Mouse (Mus musculus): ENCODE data around the gene Mrps18c. TPM values are rescaled to one million over a fixed set of nuclear protein-coding genes. Genes with fewer than 3 reads are reported as not detected.

Mrps18c gene
- polyA plus RNA-seq, 1 experiment from 2014 or later, result 134 TPM

DNA sequence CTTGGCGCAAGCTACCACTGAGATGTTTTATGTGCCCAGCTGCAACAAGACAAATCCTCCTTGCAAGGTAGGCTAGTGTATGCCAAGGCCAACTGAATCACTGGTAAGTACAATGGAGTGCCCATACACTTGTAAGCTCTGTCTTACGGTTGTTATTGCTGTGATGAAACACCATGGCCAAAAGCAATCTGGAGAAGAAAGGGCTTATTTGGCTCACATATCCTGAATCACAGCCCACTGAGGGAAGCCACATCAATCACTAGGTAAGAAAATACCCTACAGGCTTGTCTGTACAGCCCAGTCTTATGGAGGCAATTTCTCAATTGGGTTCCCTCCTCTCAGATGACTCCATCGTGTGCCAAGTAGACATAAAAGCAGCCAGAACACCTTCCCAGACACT, 30.3 kb downstream of the Mrps18c start:
- no peak overlapping the region for H3K27ac ChIP-seq
- no peaks in the 10 kb centered on the region for H3K9me3 ChIP-seq (replicated peaks)
- H3K36me3 ChIP-seq, result no peaks in the 10 kb centered on the region
- no peak overlapping the region for H3K9ac ChIP-seq
- H3K4me2 ChIP-seq, result no peak overlapping the region
- no peaks in the 10 kb centered on the region for H3K27me3 ChIP-seq
- no peaks in the 10 kb centered on the region for H3K4me1 ChIP-seq (replicated peaks)
- 76% methylated on average over 3 of the region's 3 CpGs for WGBS
- no peak for ATAC-seq (replicated peaks; ENCODE audit: insufficient number of reproducible peaks, insufficient read depth, low FRiP score, low read depth)
- no peak overlapping the region for H3K4me3 ChIP-seq

DNA sequence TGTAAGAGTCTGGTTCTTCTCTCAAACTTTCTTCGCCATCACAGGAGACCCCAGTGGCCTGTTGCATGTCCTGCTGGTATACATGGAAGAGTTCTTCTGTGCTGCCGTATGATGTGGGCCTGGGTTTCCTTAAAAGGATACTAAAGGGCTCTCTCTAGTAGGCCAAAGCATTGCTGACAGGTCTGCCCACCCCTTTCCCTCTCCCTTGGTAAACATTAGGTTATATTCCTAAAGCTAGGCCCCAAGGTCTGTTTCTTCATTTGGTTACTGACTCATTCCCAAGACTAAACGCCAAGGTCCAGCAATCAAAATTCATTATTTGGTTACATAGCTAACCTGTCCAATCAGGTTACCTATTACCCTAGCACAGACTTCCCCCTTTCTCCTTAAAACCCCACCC, 34.3 kb downstream of the Mrps18c start:
- H3K27ac ChIP-seq, result no peak overlapping the region
- no peaks in the 10 kb centered on the region for H3K36me3 ChIP-seq
- ATAC-seq (replicated peaks; ENCODE audit: insufficient number of reproducible peaks, insufficient read depth, low FRiP score, low read depth), result no peak
- no peak overlapping the region for H3K9ac ChIP-seq
- no peaks in the 10 kb centered on the region for H3K27me3 ChIP-seq
- no peak overlapping the region for H3K4me2 ChIP-seq
- WGBS, result 80% methylated on average over 3 of the region's 3 CpGs
- H3K4me3 ChIP-seq, result no peak overlapping the region
- H3K4me1 ChIP-seq (replicated peaks), result peaks cover 17% of the 10 kb centered on the region
- H3K9me3 ChIP-seq (replicated peaks), result no peaks in the 10 kb centered on the region

DNA sequence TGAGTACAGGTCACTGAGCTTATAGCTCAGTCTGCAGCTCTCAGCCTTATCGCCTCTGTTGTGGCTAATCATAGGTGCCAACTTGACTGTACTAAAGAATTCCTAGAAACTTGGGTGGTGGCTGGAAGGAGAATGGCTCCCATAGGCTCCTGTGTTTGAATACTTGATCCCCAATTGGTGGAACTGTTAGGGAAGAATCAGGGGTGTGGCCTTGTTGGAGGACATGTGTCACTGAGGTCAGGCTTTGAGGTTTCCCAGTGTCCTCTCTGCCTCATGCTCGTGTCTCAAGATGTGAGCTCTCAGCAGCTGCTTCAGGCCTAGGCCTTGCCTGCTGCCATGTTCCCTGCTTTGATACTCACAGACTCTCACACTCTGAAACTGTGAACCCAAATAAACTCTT, 35.4 kb downstream of the Mrps18c start:
- H3K9me3 ChIP-seq (replicated peaks), result no peaks in the 10 kb centered on the region
- 81% methylated on average over 2 of the region's 2 CpGs for WGBS
- H3K4me3 ChIP-seq, result no peak overlapping the region
- H3K9ac ChIP-seq, result no peak overlapping the region
- H3K27me3 ChIP-seq, result no peaks in the 10 kb centered on the region
- H3K27ac ChIP-seq, result no peak overlapping the region
- H3K4me1 ChIP-seq (replicated peaks), result peaks cover 23% of the 10 kb centered on the region
- no peak for ATAC-seq (replicated peaks; ENCODE audit: insufficient number of reproducible peaks, insufficient read depth, low FRiP score, low read depth)
- no peak overlapping the region for H3K4me2 ChIP-seq
- H3K36me3 ChIP-seq, result no peaks in the 10 kb centered on the region

GRCm38 (mm10) chr5:100835862-100836538, 37.6 kb downstream of the Mrps18c start:
- Histone ChIP-seq H3K27ac (peak overlapping the region; percentile 81), H3K9me3 (replicated peaks) (no peaks in the 10 kb centered on the region), H3K4me3 (no peak overlapping the region), H3K4me2 (peak overlapping the region; percentile 23), H3K4me1 (replicated peaks) (peaks cover 23% of the 10 kb centered on the region), H3K36me3 (no peaks in the 10 kb centered on the region), H3K27me3 (no peaks in the 10 kb centered on the region), H3K9ac (no peak overlapping the region)
- ATAC-seq (replicated peaks; ENCODE audit: insufficient number of reproducible peaks, insufficient read depth, low FRiP score, low read depth), result no peak
- WGBS, result 24% methylated on average over 9 of the region's 9 CpGs

DNA sequence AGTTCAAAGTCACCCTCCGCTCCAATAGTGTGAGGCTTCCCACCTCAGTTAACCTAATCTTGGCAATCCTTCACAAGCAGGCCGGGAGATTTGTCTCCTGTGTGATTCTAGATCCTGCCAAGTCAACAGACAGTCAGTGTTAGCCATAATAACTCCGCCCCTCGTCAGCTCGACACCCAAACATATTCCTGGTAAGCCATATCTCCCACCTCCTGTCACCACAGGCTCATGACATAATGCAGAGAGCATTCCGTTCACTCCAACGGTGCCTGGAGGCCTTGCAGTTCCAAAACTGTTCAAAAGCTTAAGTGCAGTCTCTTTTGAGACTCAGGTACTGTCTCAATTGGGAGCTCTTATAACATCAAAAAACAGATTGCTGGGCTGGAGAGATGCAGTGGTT, 39.5 kb downstream of the Mrps18c start:
- H3K4me2 ChIP-seq, result no peak overlapping the region
- 22% methylated on average over 7 of the region's 7 CpGs for WGBS
- H3K9me3 ChIP-seq (replicated peaks), result no peaks in the 10 kb centered on the region; the same call in 1 of the 2 replicates
- peak; percentile 94 for ATAC-seq (replicated peaks; ENCODE audit: insufficient number of reproducible peaks, insufficient read depth, low FRiP score, low read depth)
- peaks cover 26% of the 10 kb centered on the region for H3K4me1 ChIP-seq (replicated peaks)
- no peak overlapping the region for H3K9ac ChIP-seq
- no peaks in the 10 kb centered on the region for H3K27me3 ChIP-seq
- H3K36me3 ChIP-seq, result no peaks in the 10 kb centered on the region; the same call in 1 of the 2 replicates
- H3K4me3 ChIP-seq, result no peak overlapping the region
- peak overlapping the region; percentile 75 for H3K27ac ChIP-seq

- H3K4me1 ChIP-seq (replicated peaks), result peaks cover 9% of the 10 kb centered on the region
- H3K4me2 ChIP-seq, result peak overlapping the region; percentile 92
- no peaks in the 10 kb centered on the region; the same call in 1 of the 2 replicates for H3K9me3 ChIP-seq (replicated peaks)
- ATAC-seq (replicated peaks; ENCODE audit: insufficient number of reproducible peaks, insufficient read depth, low FRiP score, low read depth), result no peak
- peaks cover 2% of the 10 kb centered on the region; the same call in 1 of the 2 replicates for H3K36me3 ChIP-seq
- peak overlapping the region; percentile 82 for H3K4me3 ChIP-seq
- 46% methylated on average over 3 of the region's 3 CpGs for WGBS
- H3K27ac ChIP-seq, result no peak overlapping the region
- H3K27me3 ChIP-seq, result no peaks in the 10 kb centered on the region
- H3K9ac ChIP-seq, result 0 out of 2 replicates have a peak overlapping the region, but pooled peaks have one; percentile 6
Observed at GRCm38 (mm10) chr5:100844485-100844884, 46.1 kb downstream of the Mrps18c start.

DNA sequence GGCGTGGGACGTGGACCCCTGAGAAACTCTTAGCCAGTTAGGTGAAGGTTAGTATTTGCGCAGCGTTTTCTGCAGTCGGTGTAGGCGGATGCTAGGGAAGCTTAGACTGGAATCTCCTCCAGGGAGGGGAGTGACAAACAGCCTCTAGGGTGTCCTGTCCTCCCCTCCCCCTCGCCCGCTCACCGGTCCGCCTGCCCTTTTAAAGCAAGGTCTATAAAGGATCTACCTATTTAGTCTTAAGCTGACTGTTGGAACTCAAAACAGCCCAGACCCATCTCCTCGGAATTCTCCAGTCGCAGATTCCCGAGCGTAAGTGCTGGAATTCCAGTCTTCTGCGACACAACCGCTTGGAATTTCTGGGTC, 47.0 kb downstream of the Mrps18c start, which contains the start of gene Gpat3:
Gene Gpat3, plus strand, starts transcription at position 229 of the 363 bp plus-strand sequence.
- H3K27ac ChIP-seq, result peak within 1 kb of the TSS; percentile 95
- peak within 1 kb of the TSS; percentile 85 for H3K9ac ChIP-seq
- H3K27me3 ChIP-seq, result no peaks in the 10 kb centered on the region
- no peaks in the 10 kb centered on the region; the same call in 1 of the 2 replicates for H3K9me3 ChIP-seq (replicated peaks)
- peak; percentile 64 for ATAC-seq (replicated peaks; ENCODE audit: insufficient number of reproducible peaks, insufficient read depth, low FRiP score, low read depth)
- peaks cover 4% of the 10 kb centered on the region; the same call in 1 of the 2 replicates for H3K36me3 ChIP-seq
- WGBS, result under 1% methylated on average over 16 of the region's 16 CpGs
- peak within 1 kb of the TSS; percentile 82 for H3K4me3 ChIP-seq
- H3K4me2 ChIP-seq, result peak within 1 kb of the TSS; percentile 92
- H3K4me1 ChIP-seq (replicated peaks), result peaks cover 9% of the 10 kb centered on the region

GRCm38 (mm10) chr5:100845848-100846598, 47.6 kb downstream of the Mrps18c start:
- peaks cover 9% of the 10 kb centered on the region; the same call in 1 of the 2 replicates for H3K4me1 ChIP-seq (replicated peaks)
- peak overlapping the region; percentile 92 for H3K4me2 ChIP-seq
- peaks cover 4% of the 10 kb centered on the region; the same call in 1 of the 2 replicates for H3K36me3 ChIP-seq
- H3K27ac ChIP-seq, result peak overlapping the region; percentile 95
- peak; percentile 84 for ATAC-seq (replicated peaks; ENCODE audit: insufficient number of reproducible peaks, insufficient read depth, low FRiP score, low read depth)
- H3K9ac ChIP-seq, result peak overlapping the region; percentile 85
- H3K9me3 ChIP-seq (replicated peaks), result no peaks in the 10 kb centered on the region; the same call in 1 of the 2 replicates
- under 1% methylated on average over 50 of the region's 52 CpGs for WGBS
- peak overlapping the region; percentile 82 for H3K4me3 ChIP-seq
- H3K27me3 ChIP-seq, result no peaks in the 10 kb centered on the region

DNA sequence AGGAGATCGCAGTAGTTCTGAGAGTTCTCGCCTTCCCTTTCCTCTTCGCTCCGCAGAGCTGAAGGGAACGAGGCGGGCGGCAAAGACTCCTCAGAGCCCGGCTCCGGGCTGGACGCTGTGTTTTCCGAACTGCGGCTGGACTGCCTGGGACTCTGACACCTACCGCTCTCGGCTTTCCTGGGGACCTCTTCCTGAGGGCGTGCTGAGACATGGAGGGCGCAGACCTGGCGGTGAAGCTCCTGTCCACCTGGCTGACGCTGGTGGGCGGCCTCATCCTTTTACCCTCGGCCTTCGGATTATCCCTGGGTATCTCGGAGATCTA, 48.1 kb downstream of the Mrps18c start:
- ATAC-seq (replicated peaks; ENCODE audit: insufficient number of reproducible peaks, insufficient read depth, low FRiP score, low read depth), result peak; percentile 40; the same call in 1 of the 2 replicates
- Histone ChIP-seq H3K27ac (peak overlapping the region; percentile 95), H3K4me3 (peak overlapping the region; percentile 82), H3K9me3 (replicated peaks) (no peaks in the 10 kb centered on the region; the same call in 1 of the 2 replicates), H3K27me3 (no peaks in the 10 kb centered on the region), H3K9ac (peak overlapping the region; percentile 85), H3K4me2 (peak overlapping the region; percentile 92), H3K4me1 (replicated peaks) (peaks cover 6% of the 10 kb centered on the region; the same call in 1 of the 2 replicates), H3K36me3 (peaks cover 4% of the 10 kb centered on the region; the same call in 1 of the 2 replicates)
- WGBS, result under 1% methylated on average over 22 of the region's 22 CpGs

DNA sequence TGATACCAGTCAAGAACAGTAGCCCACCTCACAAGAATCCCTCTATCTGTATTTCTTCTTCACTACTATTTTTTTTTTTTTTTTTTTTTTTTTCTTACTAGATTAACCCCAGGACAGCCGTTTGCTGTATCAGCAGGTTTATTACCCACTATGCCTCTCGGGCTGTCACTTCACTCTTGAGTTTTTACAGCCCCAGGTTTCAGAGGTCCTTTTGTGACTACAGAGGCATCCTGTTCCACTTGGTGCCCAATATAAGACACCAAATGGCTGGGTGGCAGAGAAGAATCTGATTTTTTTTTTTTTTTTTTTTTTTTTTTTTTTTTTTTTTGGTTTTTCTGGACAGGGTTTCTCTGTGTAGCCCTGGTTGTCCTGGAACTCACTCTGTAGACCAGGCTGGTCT, 48.7 kb downstream of the Mrps18c start:
- H3K27ac ChIP-seq, result peak overlapping the region; percentile 95
- peaks cover 4% of the 10 kb centered on the region; the same call in 1 of the 2 replicates for H3K36me3 ChIP-seq
- ATAC-seq (replicated peaks; ENCODE audit: insufficient number of reproducible peaks, insufficient read depth, low FRiP score, low read depth), result no peak

DNA sequence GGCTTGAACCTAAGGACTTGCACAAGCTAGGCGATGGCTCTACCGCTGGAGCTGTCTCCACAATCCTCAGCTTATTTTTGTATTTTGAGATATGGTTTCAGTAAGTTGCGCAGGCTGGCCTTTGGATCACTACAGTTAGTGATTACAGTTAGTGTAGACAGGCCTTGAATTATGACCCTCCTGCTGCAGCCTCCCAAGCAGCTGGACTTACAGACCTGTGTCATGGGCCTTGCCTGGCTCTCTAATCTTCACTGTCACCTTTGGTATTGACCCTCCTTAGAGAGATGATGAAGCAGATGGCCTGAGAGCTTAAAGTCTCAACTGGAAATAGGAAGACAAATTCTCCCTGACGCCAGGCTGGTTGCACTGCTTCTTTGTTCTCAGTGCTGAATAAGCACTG, 55.5 kb downstream of the Mrps18c start:
- no peaks in the 10 kb centered on the region for H3K4me1 ChIP-seq (replicated peaks)
- no peaks in the 10 kb centered on the region for H3K9me3 ChIP-seq (replicated peaks)
- 68% methylated on average over 4 of the region's 4 CpGs for WGBS
- no peak overlapping the region for H3K27ac ChIP-seq
- H3K36me3 ChIP-seq, result peaks cover 4% of the 10 kb centered on the region; the same call in 1 of the 2 replicates
- no peak overlapping the region for H3K4me2 ChIP-seq
- ATAC-seq (replicated peaks; ENCODE audit: insufficient number of reproducible peaks, insufficient read depth, low FRiP score, low read depth), result no peak
- no peaks in the 10 kb centered on the region for H3K27me3 ChIP-seq
- no peak overlapping the region for H3K9ac ChIP-seq
- H3K4me3 ChIP-seq, result no peak overlapping the region

More for the DNA sequence above, 48.7 kb downstream of the Mrps18c start:
- Histone ChIP-seq H3K4me2 (peak overlapping the region; percentile 92), H3K4me3 (peak overlapping the region; percentile 82), H3K9me3 (replicated peaks) (no peaks in the 10 kb centered on the region; the same call in 1 of the 2 replicates), H3K27me3 (no peaks in the 10 kb centered on the region), H3K4me1 (replicated peaks) (peaks cover 6% of the 10 kb centered on the region; the same call in 1 of the 2 replicates), H3K9ac (peak overlapping the region; percentile 85)
- 9% methylated on average over 2 of the region's 2 CpGs for WGBS

All from heart, embryonic 15.5 days (tissue).